Mouse (Mus musculus) cerebellum, adult 9-11 months (tissue): ENCODE results near the gene Mapk14.
"Not testable (repeated sequence)": the region's sequence is repeated elsewhere in the genome, so short reads cannot be mapped to it uniquely, and the experiment has no call there.

Experiments used
- DNase-seq: peaks from one replicate; pipeline ENCODE4 v3.0.0; 2022

Mapk14 gene

DNA sequence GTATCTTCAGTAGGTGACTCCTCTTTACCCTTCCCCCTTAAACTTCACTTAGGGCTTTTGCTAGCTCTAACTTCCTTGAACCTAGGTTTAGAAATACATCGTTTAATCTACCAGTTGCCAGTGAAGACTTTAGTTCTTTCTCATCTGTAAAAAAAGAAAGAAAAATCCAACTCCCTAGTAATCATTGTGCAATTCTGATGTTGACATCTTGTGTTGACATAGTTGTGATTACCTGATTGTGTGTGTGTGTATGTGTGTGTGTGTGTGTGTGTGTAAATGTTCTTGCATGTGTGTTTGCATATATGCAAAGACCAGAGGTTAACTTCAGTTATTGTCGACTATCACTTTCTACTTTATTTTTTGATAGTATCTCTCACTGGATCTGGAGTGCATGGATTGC is 7.5 kb downstream of the Mapk14 start:
- no peak for DNase-seq

DNA sequence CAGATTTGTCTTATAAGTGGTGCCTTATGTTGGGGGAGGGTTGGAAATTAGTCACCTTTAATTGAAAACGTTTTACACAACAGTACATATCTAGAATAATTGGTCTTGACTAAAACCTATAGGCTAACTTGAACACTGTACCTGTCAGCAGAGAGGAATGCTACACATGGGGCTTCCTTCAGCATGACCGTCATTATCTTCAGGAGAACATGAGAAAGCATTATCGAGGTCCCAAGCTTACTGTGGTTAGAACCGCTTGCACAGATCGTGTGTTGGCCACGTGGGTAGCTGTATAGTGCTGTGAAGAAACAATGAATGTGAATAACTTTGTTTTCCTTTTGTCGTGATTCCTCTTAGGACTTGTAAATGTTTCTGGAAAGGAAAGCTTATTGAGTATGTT is 8.7 kb downstream of the Mapk14 start:
- DNase-seq = no peak

DNA sequence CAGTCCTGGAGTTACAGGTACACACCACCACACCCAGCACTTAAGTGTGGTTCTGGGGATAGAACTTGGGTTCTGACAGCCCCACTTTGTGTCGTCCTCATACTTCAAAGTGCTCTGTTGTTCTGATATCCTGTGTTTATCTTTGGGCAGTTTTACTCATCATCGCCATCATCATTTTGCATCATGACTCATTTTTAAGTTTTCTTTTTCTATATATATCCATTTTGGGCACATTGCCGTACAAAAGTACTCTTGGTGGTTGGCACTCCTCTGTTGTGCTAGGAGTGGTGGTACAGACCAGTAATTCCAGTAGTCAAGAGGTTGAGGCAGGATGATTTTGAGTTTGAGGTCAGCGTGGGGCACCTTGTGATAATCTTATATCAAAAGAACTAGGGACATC is 10.0 kb downstream of the Mapk14 start:
- DNase-seq = no peak

DNA sequence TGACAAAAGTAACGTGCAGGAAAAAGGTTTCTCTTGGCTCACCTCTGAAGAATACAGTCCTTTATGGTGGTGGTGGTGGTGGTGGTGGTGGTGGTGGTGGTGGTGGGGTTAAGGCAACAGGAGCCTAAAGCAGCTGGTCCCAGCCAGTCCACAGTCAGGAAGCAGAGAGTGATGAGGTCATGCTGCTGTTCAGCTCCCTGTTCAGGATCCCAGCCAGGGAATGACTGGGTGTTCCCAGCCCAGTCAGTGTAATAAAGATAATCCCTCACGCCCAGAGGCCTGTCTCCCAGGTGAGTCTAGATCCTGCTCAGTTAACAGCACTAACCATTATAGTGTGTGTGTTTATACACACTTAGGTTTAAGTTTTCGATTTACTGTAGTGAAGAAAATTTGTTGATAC is 10.6 kb downstream of the Mapk14 start:
- DNase-seq = no peak

DNA sequence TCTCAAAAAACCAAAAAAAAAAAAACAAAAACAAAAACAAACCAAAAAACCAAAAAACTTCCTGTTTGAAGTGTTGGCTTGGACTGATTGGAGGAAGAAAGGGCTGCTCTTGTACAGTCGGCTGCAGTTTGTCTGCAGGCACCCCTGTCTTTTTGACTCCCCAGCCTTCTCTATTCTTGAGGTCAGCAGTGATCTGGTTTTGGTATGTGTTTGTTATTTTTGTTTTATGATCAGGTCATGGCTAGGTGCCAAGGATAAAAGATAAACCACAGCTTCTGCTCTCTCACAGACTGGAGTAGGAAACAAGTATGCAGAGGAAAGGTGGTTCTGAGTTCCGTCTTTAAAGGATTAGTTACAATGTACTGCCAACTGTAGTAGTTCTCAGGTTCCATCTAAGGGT is 11.5 kb downstream of the Mapk14 start:
- DNase-seq = no peak

DNA sequence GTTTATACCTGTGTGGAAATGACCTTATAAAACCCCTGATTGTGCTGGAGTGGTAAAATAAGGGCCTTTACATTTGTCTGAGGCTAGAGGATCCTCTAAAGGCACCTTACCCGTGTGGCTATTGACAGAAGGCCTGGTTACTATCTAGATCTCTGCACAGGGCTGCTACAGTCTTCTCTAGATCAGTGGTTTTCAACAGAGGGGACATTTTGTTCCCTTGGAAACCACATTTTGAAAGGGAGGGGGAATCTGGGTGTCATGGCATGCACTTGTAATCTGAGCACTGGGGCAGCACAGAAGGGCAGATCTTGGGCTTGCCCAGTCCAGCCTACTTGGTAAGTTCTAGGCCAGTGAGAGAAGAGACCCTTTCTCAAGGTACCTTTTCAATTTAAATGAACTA is 15.6 kb downstream of the Mapk14 start:
- no peak for DNase-seq

DNA sequence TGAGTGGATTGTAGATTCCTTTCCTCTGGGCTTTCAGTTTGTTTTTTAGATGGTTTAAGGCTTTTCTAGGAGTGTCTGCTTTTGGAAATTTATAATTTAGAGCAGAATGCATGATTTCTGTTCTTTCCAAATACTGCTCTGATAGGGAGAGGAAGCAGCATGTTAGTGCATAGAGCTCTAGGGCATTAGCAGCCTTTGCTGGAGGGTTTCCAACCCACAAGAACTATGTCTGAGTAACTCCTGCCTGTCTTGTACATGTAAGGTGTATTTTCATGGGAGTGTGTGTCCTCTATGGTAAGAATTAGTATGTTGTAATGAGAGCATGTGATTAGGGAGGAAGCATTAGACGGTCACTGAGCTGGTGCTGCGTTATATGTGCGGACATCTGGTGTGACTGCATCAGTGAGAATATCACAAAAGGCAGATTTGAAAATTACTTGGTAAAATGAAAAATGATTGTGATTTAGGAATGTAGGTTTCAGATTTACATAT is 16.1 kb downstream of the Mapk14 start:
- DNase-seq = no peak

DNA sequence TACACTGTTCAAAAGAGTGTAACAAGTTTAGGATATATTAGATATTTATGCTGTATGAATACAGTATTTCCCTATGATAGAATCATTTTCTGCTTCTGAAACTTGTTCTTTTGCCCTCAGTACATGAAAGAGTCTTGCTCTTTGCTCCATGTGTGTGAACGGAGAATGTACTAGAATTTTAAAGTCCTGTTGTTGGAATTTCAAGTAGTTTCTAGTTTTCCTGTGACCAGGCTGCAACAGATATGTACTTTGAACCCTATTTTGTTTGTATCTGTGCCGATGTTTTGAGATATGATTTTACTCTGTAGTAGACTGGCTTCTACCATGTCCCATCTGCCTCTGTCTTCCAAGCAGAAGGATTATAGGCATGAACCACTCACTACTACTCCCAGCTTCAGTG is 16.7 kb downstream of the Mapk14 start:
- DNase-seq = no peak

DNA sequence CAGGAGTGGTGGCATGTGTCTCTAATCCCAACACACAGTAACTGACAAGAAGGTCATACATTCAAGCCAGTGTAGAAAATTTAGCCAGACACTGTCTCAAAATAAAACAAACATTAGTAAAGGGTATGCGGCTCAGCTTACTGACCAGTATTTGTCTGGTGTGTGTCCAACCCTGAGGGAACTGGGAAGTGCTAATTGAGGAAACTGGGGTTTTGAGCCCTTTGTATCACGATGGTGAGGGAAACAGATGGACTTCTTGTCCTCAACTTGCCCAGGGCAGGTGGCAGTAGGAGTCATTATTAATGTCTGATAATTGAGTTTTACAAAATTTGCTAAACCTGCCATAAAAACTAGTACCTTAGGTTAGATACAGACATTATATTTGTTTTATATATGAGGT is 17.9 kb downstream of the Mapk14 start:
- DNase-seq = no peak

DNA sequence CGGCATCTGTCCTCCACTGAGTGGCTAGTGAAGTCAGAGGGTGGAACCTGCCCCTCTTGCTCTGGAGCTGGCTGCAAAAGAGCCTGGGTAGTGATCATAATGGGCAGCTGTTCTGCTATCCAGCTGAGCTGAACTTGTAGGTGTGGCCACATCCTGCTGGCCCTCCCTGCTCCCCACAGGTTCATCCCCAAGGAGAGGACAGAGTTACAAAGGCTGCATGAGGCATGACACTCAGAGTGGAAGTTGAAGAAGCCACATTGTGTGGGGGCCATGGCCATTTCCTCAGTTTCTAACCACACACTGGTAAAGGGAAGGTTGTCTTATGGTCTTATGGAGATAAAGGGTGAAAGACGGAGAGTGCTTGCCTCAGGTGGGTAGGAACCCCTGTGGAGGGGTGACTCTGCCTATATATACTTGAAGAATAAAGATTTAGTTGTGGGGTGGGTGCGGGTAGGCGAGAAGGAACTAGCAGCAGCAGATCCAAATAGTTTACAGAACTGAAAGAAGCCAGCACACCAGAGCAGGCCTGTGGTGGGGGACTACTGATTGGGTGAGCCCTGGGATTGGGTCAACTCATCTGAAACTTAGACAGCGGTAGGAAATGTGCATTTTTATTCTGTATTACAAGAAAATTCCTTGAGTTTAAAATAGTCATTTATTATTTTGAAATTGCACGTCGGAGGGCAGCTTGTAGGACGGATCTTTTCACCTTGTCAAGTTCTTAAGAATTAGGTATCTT is 18.6 kb downstream of the Mapk14 start:
- no peak for DNase-seq

DNA sequence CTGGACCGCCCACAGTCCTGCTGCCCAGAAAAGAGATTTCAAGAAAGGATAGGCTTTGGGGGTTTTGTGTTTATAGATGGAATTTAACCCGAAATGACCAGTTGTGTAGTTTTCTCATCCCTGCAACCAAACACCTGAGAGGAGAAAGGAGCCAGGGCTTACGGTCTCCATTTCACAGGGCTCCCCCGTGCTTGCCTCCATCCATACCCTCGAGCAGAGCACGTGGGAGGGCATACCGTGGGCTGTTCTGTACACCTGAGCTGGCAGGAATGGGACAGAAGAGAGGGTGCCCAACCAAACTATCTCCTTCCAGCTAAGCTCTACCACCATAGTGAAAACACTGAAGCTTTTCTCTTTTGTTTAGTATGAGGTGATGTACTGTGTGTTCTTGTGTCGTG is 19.2 kb downstream of the Mapk14 start:
- DNase-seq = no peak

DNA sequence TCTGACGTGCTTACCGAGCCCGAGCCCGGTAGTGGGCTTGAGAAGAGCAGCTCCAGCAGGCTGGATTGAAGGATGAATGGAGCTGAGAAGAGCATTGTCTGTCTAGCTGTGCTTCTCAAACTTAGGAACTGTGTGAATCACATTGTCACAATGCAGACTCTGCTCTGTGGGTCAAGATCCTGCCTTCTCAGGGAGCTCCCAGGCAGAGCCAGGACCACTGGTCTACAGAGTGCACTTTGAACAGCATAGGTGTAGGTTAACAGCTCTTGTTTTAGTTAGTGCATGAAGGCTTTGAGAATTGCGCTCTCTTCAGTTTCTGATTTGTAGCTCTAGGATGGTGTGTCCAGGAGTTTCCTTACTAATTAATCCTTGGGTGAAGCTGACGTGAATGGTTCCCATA is 20.1 kb downstream of the Mapk14 start:
- no peak for DNase-seq

DNA sequence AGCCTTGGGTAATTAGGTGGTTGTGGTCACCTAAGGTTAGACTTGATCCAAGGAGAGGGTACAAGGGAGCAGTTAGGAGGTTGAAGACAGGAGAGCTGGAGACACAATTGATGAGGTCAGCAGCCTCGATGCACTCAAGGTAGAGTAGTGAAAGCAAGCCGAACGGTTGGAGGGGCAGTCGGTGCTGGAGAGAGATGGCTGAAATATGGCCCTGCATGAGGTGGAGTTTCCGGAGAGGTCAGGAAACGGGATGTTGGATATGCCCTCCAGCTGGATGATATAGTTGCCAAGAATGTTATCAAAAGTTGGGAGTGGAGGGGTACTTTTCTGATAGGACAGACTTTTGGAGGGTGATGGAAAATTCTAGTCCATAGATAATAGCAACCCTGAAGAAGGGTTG is 21.2 kb downstream of the Mapk14 start:
- no peak for DNase-seq

DNA sequence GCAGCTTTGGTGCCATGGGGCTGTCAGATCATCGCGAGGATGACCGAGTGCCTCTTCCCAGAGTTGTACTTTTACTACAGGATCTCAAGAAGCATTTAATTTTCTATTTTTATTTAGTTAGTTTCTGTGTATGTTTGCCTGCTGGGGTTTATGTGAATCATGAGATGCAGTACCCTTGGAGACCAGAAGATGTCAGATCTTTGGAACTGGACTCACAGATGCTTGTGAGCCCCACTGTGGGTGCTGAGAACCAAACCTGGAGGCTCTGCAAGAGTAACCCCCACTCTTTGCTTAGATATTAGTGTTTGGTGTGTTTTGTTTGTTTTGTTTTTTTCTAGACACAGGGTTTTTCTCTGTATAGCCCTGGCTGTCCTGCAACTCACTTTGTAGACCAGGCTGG is 22.9 kb downstream of the Mapk14 start:
- no peak for DNase-seq

DNA sequence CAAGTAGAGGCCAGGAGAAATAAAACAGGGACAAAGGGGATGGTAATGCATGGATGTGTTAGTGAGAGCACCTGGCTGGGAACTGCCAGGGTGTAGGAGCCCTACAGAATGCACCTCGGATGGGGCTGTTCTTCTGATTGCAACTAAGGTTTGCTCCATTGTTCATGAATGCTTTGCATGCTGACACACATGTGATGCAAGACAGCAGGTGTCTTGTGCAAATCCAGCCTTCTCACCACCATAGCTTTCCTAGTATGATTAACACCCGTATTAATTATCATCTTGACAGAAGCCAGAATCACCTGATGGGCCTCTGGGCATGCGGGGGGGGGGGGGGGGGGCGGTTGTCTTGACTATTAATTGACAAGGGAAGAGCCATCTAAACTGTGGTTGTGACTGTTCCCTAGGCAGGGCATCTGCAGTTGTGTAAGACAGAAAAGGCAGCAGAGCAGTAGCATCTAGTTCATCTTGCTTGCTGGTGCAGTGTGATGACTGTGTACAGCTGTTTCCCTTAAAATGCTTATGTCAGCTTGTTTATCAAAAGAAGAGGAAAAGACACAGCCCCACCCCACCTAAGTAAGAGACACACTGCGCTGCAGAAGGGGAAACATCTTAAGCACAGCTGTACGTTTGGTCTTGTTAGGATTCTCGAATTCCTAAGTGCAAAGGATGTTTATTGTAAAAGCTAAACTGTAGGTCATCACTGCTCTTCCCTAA is 24.9 kb downstream of the Mapk14 start:
- no peak for DNase-seq

DNA sequence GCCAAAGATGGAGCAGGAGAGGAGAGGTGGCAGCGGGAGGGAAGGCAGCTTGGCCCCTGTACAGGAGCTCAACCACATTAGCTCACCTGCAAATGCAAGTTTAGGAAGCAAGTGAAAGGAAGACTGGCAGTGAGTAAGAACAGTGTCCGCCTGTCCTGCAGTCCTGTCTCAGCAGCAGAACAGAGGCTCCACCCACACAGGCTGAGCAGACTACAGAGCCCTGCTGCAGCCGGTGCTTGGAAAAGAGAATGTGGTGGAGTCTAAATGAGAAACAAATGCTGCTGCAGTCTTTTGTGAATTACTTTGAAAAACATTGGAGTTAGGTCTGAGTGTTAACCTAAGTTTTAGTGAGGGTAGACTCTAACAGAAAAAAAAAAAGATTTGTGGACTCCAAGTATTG is 26.4 kb downstream of the Mapk14 start:
- no peak for DNase-seq

DNA sequence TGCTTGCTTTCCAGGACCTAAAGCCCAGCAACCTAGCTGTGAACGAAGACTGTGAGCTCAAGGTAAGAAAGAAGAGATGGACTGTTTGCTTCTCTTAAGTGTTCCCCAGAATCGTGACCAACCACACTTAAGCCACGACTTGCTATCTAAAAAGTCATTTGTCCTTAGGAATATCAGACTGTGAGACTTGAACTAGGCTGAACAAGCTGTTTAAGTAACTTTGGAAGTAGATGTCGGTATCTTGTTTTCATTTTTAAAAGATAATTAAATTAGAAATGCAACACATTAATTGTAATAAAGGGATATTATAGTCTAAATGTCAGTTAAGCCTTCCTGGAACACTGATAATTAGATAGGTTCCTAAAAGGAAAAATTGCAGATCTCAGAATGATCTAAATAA is 34.7 kb downstream of the Mapk14 start, which contains the start of gene AC170998.1:
AC170998.1 (plus strand) TSS at position 301 of the 400 bp plus-strand sequence.
- no peak for DNase-seq

DNA sequence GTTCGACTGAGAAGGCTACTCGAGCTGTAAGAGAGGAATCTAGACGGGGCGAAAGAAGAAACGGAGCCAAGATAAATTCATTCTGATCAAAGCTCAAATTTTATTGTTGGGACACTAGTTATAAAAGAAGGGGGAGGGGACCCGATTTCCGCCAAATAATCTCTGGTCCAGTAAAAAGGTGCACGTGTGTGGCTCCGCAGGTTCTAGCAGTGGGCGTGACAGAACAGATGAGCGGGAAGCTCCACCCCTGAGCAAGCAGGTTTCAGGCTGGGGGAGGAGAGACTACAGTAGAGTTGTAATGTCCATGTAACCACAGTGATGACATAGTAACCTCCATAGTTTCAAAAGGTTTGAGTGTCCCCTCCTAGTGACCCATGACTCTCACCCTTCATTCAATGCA is 36.4 kb downstream of the Mapk14 start:
- not testable (repeated sequence) for DNase-seq

DNA sequence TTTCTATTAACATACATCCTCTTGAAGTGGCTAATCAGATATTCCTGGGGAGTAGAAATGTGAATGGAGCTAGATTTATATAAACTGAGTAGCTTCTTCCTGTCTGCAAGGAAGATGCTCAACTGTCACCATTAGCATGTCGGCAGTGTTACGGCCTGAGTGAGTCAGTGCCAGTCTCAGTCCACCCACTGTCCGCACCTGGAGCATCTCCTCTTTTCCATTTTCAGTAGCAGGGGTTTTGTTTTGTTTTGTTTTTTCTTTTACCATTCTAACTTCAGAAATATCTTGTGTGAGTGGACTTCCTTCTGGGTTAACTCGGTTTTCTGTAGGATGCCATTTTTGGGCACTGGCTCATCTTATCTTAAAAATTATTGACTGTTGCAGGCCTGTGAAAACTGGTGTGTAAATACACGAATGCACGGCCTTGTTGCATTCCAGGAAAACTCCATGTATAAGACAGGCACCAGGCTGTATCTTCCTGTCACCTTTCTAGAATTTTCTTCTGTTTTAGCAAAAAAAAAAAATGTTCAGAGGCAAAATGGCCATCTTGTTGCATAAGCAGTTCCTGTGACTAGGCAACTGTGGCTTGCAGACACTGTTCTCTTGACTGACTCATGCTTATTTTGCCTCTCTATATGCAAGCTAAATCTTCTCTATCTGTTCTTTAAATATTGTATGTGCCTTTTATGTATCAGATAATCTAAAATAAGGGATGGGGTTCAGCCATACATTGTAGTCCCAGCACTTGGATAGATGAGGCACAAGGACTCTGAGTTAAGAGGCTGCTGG is 44.4 kb downstream of the Mapk14 start:
- no peak for DNase-seq

DNA sequence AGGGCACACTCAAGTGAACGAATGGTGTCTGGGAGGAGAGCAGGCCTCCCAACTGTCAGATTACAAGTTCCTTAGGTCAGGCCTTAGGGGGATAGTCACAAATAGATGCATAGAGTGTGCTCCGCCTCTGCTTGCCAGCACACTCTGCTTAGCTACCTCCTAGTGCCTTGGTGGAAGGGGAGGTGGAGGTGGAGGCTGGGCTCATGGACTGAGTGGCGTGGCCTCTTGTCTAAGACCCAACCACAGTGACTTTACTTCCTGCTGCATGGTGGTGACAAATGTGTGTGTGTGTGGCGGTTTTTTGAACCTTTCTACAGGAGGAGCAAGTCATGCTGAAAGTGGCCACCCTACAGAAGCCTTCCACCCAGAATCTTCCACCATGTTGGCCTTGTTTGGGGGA is 45.4 kb downstream of the Mapk14 start:
- DNase-seq = no peak

DNA sequence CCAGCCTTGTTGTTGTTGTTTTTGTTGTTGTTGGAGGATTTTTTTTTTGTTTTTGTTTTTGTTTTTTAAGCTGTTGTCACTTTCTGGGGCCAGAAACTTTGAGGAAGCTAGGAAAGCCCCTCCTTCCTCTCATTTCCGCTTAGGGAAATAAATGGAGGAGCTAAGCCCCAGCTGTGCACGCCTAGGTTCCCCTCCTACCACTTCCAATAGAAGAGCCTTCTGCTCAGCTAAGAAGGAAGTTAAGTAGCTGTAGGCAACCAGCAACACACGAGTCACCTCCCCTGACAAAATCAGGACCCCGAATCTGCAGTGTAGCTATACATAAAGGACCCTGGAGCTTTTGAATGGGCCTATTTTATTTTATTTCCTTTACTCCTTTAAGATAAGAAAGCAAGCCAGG is 46.8 kb downstream of the Mapk14 start:
- no peak for DNase-seq

DNA sequence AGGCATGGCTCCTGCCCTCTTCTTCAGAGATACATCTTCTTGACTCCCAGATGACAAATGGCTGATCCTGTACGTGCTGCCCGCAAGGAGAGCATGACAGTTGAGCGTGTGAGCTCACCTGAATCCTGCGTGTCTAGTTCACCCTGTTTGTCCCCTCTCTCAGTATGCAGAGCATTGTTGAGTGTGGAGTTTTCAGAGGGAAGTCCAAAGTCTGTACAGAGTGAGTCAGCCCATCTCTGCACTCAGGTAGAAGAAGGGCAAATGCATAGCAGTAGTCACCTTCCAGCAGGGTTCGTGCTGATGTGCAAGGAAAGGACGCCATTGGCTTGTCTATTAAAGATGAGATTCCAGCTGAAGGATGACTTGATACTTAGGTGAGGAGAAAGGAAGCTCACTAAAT is 48.1 kb downstream of the Mapk14 start:
- no peak for DNase-seq

DNA sequence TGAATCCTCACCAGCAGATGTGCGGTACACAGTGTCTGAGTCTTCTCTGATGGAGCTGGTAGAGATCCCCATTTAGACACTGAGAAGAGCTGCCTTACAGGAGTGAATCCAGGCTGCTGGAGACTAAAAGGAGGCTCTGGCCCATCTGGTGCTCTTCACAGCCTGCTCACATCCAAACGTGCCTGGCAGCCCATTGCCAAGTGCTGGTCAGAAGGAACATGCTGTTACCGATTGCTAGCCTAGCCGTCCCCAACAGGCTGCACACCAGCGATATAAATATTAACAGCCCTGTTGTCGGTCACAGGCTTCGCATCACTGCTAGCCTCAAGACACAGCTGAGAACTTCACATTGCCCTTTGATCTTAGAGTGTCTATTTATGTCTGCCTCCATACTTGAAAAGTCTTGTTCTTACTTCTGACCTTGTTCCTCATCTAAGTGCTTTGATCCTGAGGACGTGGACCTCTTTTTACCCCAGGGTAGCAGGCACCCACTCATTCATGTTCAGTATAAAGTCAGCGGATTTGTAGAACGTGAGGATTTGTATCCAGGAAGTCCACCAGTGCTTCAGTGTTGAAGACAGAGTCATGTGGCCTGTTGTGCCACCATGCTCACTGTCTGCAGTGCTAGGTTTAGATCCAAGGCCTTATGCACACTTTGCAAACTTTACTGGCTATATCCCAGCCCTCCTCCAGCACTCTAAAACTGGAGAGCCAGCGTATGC is 52.2 kb downstream of the Mapk14 start:
- peak; percentile 61 for DNase-seq
